Mouse (Mus musculus): Measurements from ENCODE around the gene Hoxa2.
A peak's percentile ranks its signal among the peaks of the same experiment; 100 is the strongest.

Gene Hoxa2

DNA sequence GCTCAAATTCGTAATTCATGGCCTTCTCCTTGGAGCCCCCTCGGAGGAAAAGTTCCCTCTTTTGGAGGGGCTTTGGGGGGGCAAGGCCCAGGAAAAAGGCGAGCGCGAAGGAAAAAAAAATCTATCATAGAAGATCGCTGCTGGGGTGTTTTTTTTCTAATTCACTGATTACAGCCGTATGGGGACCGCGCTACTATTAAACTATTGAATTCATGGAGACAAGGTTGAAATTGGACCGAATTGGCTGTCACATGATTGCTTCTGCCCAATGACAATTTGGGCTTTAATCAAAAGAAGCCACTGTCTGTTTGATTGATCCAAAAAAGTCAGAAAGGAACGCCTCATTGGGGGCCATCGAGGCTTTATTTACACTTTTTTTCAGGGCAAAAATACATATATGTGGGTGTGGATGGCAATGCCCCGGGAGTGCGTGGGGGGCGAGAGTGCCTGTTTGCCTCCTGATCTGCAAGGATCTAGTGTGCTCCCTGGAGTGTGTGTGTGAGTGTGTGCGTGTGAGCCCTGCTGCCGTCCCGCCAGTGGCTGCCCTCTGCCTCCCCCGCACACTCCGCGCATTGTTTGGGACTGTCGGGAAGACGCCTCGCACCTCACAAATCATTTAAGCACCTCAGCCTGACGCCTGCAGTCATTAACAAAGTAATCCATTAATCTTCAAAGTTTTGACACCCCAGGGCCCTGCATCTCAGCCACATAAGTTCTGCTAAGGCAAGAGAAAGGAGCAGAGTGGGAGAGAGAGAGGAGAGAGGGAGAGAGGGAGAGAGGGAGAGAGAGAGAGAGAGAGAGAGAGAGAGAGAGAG lies at the start of gene Hoxa2:
Gene Hoxa2 (minus strand): TSS at position 206 of the 815 bp plus-strand sequence.
- DNase-seq = no peak

DNA sequence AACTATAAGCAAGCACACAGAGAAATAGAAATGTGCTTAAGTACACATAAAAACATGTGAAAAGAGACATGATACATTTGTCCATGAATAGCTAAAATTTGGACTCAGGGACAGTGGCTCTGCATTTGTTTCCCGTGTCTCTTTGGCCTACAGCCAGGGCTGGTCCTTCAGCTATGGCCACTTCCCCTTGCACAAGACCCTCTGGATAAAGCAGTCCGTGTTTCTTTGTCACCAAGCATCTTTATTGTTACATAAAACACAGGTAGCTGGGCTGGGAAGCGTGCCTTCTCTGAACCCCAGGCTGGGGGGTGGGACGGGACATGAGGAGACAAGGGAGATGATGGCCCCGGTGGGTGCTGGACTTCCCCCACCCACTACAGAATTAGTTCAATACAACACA lies 49.6 kb upstream of the Hoxa2 start:
- DNase-seq = no peak

DNA sequence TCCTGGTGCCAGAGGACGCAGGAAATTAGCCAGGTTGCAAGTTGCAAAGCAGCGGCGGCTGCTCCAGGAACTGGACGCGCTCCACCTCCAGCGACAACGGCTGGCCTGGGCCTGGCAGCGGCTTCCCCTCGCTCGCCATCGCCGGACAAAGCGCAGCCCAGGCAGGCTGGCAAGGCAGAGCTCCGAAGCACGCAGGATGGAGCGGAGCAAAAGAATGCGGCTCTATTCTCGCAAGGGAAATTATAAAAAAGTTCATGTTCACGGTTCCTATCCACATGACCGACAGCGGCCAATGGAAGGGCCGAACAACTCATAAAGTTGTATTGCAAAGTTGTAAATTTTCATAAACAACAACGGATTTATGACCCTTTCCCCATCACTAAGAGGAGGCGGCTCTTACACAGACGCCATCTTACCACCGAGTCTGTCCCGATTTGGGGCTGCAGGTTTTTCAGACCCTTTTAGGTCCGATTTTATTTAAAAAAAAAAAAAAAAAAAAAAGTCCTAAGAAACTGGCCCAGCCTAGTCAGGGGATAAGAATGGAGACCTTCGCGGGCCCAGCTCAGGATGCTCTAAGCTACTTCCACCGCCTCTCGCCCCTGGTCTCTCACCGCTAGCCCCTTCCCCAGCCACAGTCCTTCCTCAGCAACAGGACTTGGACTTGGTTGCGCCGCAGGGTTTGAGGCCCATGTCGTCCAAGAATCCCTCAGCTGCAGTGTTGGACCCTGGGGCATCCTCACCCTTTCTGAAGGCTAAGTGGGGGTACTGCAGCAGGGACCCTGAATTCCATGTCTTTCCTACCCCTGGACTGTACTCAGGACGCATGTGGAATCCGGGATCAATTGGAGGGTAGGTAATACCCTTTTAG lies 48.7 kb upstream of the Hoxa2 start, which contains the start of the genes Hoxa3 and Gm28308:
Gene Hoxa3 (minus strand): TSS at position 218 of the 868 bp plus-strand sequence.
Gene Gm28308 (minus strand): TSS at position 221 of the 868 bp plus-strand sequence.
- DNase-seq = peak in 1 of 2 experiments; percentile 28

DNA sequence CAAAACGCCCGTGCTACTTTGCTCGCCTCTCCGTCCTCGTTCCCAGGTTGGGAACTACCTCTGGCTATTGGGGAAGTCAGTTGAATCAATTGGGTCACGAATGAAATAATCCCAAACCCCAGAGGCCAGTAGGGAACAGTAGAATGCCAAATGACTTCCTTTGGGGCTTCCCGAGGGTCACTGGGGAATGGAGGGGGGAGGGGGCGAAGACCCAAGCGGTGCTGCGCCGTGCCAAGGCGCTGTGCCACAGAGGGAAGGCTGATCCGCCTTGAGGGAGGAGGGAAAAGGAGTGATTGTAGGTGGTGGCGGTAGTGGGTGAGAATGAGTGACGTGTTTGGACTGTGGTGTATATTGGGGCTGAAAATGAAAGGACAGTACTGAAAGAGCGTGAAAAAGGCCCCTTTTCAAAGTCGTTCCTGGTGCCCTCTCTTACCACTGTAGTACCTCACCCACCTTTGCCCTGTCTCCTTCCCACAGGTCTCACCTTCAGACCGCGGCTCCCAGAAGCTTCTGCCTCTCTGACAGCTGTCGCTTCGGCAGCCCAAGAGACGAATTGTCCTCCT lies 48.0 kb upstream of the Hoxa2 start:
- DNase-seq = no peak

DNA sequence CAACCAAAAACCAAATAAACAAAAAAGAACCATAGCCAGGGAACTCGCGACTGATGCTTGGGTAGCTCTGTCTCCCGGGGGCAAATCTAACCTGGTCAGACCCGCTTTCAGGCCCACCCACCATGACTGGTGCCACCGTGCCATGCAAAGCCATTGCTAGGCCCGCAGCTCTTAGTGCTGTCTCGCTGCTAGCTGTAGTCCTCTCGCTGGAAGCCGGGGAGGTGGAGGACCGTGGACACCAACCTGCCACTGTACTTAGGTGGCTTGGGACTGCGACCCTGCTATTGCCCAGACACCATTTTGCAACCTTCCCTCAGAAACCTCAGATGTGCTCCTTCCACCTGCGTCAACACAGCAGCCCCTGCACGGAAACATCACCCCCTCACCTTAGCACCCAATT lies 47.3 kb upstream of the Hoxa2 start:
- DNase-seq = peak in 1 of 2 experiments; percentile 24

DNA sequence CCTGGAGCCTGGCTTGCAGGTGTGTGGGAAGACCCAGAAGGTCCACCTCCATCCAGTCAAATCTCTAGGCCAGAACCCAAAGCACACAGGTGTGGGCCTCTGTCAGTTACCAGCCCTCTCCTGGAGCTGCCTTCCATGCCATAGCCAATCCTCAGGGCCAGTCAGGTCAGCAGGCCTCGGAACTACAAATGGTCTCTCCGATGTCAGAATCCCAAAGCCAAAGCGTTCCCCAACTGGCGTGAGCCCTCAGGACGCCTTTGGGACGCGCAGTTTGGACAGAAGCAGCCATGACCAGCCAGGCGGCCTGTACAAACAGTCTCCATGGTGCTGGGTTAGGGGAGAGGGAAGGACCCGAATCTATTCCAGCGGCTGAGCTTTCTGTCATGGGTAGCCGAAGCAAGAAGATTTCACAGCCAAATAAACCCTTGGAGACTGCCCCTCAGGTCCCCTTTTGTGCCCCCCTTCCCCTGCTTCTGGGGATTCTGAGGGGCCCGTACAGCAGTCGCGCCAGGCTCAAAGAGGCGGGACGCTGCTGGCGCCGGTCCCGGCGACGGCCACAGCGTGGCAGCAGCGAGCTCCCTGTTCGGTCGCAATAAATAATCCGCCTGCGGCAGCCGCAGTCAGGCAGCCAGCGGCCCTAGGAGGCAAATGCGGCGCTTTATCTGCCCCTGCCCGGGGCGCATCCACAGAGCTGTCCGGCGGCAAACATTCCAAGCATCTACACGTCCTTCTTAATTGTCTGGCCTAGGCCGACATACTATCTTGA lies 46.7 kb upstream of the Hoxa2 start:
- DNase-seq = peak; percentile 55 to 74

DNA sequence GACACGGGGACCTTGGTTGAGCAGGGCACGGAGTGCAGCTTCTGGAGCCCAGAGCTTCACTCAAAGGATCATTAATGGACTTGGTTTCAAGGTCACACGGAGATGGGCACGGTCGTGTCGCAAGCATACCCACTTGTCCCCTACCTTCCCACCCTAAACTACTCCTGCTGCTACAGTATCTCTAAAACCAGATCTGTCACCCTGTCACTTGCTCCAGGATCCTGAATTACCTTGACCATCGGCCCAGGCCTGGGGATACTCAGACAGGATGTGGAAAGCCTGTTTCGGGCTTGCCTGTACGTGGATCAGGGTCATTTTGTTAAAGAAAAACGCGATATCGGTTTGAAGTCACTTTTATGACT lies 45.0 kb upstream of the Hoxa2 start:
- no peak for DNase-seq

DNA sequence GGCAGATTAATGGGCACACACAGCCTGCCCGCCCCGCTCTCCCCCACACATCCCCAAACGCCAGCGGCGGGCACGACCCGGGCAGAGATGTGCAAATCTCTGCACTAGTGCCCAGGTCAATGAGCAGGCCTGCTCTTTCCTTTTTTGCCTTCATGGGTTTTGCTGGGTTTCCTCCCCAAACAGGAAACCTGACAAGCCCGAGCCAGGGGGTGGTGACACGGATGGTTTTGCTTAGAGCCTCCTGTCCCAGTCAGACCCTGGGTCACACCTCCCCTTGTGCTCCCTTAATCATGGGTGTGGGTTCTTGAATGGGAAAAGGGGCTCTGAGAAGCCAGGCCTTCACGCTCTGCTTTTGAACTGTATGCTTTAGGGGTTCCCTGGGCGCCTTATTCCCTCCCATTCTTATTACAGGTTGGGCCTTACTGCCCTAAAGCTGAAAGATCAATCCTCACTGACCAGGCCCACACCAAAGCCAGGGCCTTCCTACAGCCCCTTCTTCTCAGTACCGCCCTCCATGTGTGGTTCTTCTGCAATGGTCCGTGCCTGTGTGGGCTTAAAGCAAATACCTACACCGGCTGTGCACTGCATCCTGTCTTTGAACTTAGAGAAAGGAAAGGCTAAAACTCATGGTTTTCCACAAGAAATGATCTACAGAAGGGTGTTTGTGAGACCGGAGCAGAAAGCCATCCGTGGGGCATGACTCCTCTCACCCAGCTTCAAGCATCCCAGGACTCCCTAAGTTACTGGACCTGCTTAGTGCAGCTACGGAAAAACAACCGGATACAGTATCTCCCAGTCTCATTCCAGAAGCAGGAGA lies 44.4 kb upstream of the Hoxa2 start:
- no peak for DNase-seq

DNA sequence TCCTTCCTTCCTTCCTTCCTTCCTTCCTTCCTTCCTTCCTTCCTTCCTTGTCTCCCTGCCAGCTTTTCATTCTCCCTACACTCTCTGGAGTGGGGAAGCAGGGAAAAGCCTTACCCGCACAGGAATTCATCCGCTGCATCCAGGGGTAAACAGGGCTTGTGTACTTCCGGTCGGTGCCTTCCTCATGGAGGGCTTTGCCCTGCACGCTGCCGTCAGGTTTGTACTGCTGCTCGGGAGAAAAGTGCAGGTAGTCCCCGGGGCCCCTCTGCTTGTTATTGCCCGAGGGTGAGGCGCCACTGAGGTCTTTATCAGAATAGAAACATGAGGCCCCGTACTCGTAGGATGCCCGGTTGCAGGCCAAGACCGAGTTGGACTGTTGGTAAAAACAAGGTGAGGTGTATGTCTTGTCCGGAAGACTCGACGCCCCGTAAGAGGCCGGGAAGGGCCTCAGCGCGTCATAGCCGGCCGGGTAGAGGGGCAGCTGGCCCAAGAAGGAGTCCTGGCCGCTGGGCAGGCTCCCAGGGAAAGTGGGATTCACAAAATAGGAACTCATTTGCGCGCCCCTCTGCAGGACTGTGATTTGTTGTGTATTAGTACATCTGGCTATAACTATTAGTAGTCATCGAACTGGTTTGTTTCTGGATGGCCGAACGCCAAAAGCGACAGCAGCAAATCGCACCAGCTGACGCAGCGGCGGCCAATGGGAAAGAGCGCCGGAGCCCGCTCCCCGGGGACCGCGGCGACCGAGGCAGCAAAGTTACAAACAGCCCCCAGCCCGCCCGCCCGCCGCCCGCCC lies 43.6 kb upstream of the Hoxa2 start, which contains the start of gene Hoxa6:
Gene Hoxa6 (minus strand): TSS at position 651 of the 796 bp plus-strand sequence.
- no peak for DNase-seq

DNA sequence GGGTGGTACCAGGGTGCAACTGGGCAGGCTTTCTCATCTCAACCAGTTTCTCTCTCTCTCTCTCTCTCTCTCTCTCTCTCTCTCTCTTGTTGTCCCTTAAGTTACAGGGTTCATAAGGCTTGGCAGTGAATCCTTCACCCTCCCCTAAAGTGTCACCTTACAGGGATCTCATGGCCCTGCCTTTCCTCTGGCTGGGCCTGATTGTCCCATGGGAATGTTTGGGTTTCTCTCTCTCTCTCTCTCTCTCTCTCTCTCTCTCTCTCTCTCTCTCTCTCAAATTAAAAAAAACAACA lies 43.0 kb upstream of the Hoxa2 start:
- DNase-seq = no peak

DNA sequence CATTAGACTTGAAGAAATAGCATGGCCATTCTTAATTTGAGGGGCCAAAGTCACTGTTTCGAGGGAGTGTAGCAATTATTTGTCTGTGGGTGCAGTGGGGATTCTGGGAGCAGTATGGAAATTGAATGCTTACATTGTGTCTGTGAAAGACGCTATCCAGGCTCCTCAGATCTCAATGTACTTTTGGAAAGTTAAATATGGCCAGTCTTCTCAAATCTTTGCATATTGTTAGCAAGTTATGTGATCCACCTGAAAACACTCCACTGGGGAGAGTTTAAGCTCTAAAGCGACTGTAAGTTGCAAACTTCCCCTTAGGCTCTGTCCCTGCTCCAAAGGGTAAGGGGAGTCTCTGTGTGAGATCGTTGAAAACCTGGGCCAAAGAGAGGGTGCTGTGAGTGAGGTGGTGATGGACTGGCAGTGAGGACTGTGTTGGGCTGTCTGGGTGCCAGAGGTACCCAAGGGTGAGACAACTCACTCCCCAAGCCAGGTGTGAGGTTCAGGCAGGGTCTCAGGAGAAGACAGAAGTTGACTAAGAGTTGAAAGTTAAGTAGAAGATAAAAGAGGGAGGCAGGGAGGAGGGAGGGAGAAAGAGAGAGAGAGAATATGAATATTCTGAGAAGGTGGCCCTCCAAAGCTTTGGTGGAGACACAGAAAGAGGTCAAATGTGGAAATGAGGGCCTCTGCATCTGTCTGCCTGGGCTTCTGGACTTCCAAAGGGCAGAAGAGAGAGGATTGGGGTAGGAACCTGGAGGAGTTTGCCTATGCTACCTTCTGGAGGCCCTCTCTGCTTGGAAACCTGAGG lies 42.5 kb upstream of the Hoxa2 start:
- DNase-seq = no peak

DNA sequence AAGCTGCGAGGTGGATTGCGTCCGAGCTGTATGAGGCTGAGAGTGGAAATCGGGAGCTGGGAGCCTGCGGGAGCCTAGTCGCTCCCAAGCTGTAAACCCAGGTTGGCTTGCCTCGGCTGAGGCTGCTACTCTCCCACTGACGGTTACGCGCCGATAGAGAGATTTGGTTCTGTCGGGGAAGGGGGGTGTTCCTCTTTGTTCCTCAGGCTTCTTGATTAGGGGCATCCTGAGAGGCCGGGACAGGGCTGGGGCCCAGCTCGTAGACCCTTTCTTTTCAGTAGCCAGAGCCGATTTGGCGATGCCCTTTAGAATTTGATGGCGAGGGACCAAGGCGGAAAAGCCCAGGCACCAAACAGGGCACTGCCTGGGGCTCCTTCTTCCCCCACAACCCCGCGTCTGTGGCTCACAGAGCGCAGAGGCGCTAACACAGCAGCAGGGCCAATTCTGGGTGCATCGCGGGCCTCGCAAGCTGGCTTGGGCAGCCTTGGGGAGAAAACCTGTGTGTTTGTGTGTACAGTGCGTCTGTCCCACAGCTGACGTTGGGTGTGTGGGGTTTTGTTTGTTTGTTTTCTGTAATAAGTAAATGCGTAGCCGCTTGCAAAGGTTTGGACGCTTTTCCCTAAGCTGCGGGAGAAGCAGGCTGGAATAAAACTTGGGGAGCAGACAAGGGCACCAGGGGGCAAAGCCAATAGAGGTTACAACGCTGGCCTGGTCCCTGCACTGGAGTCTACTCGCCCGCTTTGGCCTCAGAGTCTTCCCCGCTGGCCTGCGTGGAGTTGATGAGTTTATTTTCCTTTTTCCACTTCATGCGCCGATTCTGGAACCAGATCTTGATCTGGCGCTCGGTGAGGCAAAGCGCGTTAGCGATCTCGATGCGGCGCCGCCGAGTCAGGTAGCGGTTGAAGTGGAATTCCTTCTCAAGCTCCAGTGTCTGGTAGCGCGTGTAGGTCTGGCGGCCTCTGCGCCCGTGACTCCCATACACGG lies 41.3 kb upstream of the Hoxa2 start:
- no peak for DNase-seq

DNA sequence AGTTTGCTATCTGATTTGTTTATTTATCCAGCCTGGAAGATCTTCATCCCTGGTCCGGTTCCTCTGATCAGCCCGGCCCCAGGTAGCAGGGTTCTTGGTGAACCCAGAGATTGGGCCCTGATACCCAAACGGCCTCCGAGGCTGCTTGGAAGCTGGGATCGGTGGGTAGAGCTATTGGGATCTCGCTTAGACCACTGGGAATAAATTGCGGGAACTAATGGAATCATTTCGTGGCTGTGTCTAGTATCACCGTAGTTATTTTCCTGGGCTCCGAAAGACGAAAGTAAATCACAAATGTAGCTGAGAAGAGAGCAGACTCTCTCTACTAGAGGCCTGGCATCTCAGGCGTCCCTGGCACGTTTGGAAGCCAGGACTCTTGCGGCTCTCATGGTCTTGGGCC lies 40.6 kb upstream of the Hoxa2 start:
- no peak for DNase-seq

DNA sequence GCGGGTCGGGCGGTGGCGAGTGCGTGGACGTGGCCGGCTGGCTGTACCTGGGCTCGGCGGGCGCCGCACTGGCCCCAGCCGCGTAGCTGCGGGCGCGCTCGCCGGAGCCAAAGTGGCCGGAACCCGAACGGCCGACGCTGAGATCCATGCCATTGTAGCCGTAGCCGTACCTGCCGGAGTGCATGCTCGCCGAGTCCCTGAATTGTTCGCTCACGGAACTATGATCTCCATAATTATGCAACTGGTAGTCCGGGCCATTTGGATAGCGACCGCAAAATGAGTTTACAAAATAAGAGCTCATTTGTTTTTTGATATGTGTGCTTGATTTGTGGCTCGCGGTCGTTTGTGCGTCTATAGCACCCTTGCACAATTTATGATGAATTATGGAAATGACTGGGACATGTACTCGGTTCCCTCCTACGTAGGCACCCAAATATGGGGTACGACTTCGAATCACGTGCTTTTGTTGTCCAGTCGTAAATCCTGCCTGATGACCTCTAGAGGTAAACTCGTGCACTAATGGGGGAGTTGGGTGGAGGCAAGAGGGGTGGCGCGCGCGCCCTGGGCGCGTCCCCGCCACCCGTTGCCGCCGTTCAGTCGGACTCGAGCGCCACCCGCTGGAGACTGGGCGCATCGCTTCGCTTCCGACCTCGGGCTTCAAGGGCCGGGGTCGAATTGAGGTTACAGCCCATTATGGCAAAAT lies 39.6 kb upstream of the Hoxa2 start, which contains the start of gene Hoxa5:
Gene Hoxa5 (minus strand): TSS at position 538 of the 703 bp plus-strand sequence.
- no peak for DNase-seq

DNA sequence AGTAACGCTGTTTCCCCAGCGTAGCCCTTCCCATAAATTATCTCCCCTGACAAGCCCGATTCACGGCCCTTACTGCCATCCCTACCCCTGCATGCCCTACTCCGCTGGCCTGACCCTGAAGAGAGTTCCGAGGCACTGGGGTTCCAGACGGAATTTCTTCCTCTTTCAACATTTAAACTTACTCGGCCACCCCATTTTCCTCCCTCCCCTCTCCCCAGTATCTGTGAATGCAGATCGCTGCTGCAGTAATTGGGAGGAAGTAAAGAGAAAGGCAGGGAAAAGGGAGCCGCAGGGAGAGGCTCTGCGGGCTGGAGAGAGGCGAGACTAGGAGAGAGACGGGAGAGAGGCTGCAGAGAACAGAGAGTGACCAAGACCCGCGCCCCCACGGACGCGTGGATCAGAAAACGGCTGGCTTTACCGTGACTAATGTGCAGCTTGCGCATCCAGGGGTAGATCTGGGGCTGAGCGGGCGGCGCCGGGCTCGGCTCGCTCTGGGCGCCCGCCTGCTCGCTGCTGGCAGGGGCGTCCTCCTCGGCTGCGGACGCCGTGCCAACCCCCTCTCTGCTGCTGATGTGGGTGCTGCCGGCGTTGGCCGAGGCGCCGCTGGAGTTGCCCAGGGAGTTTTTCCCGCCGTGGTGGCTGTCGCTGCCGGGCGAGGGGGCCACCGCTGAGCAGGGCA lies 38.9 kb upstream of the Hoxa2 start:
- DNase-seq = no peak

DNA sequence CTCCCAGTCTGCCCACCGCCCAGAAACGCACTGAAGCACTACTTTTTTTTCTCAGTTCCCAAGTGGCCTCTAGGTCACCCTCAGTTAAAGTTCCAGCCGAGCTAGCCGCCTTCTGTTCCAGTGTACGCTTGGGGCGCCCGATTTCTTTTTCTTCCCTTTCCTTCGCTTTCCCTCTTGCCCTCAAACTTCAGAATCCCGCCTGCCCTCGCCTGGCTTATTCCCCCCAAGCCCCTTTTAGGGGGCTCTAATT lies 38.4 kb upstream of the Hoxa2 start:
- DNase-seq = no peak

DNA sequence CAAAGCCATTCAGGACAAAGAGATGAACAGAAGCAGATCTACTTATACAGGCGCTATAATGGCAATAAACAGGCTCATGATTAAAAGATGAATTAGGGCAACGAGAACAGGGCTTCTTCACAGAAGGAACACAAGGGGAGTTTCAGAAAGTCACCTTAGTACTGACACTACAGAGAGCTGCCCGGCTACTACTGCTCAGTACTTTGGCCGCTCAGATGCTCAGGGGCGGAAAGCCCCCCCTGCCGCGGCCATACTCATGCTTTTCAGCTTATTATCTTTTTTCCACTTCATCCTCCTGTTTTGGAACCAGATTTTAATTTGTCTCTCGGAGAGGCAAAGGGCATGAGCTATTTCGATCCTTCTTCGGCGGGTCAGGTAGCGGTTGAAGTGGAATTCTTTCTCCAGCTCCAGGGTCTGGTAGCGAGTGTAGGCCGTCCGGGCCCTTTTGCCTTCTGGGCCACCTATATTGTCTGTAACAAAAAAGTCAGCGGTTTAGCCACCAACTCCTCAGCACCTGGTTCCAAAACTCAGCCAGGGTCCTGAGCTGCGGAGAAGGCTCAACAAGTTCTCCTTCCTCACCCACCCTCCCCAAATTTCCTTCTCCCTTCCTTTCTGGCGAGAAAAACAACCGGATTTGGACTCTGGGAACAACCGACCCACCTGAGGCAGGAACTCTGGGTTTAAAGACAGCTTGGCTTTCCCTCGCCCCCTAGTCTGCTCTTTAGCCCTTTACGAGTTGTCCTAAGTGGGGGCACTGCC lies 37.9 kb upstream of the Hoxa2 start:
- no peak for DNase-seq

Data from spleen, adult 18-20 months (tissue).